Mouse (Mus musculus) urinary bladder, postnatal 14 days (tissue): ENCODE data around the gene Foxk1.

Source experiments
- DNase-seq: peaks from one replicate; pipeline ENCODE4 v3.0.0; 2021; ENCODE audit warnings: low spot score

The Foxk1 gene

GRCm38 (mm10) chr5:142445709-142446108, 44.4 kb downstream of the Foxk1 start:
- DNase-seq: no peak

GRCm38 (mm10) chr5:142448076-142448475, 46.8 kb downstream of the Foxk1 start:
- DNase-seq: peak; percentile 89

DNA sequence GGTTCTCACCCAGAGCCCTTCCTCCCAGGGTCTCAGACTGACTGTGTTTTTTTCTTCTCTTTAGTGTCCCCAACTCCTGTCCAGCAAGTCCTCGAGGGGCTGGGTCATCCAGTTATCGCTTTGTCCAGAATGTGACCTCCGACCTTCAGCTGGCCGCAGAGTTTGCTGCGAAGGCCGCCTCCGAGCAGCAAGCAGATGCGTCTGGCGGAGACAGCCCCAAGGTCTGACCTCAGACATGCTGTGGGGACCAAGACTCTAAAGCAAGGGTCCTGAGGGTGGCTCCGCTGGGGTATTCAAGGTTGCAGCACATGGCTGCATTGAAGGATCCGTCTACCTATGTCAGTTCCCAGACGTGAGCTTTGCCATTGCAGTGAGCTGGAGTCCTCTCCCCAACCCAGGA, 47.3 kb downstream of the Foxk1 start:
- no peak for DNase-seq

- no peak for DNase-seq
These were observed 49.5 kb downstream of the Foxk1 start for GRCm38 (mm10) chr5:142450846-142451245.

GRCm38 (mm10) chr5:142451759-142452158, 50.5 kb downstream of the Foxk1 start:
- DNase-seq: no peak

GRCm38 (mm10) chr5:142453742-142454141, 52.4 kb downstream of the Foxk1 start:
- DNase-seq: no peak

DNA sequence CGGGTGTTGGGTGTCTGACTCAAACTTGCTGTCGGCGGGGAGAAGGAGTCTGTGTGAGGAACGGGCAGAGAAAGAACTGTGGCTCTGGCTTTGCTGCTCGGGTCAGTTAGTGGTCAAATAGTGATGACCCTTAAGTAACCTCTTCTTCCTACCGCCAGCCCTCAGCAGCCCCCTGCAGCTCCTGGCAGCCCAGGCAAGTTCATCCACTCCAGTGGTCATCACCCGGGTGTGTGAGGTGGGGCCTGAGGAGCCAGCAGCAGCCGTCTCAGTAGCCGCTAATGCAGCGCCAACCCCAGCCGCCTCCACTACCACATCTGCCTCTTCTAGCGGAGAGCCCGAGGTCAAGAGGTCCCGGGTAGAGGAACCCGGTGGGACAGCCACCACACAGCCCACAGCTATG, 55.0 kb downstream of the Foxk1 start:
- DNase-seq: no peak

DNA sequence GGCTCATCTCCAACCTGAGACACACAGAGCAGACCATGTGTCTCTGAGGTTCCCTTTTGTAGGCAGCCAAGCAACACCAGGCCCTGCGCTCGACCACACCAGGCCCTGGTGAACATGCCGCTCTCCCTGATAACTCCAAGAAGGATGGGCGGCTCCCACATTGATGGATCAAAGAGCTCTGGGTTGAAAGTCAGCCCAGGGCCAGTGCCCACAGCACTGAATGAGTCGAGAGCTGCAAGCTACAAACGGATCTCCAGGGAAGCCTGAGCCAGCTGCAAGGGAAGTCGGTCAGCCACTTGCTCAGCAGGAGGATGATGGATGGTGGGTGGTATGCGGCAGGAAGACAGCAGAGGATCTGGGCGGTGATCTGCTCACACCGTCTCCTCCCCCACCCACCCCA, 56.0 kb downstream of the Foxk1 start:
- DNase-seq: no peak

DNA sequence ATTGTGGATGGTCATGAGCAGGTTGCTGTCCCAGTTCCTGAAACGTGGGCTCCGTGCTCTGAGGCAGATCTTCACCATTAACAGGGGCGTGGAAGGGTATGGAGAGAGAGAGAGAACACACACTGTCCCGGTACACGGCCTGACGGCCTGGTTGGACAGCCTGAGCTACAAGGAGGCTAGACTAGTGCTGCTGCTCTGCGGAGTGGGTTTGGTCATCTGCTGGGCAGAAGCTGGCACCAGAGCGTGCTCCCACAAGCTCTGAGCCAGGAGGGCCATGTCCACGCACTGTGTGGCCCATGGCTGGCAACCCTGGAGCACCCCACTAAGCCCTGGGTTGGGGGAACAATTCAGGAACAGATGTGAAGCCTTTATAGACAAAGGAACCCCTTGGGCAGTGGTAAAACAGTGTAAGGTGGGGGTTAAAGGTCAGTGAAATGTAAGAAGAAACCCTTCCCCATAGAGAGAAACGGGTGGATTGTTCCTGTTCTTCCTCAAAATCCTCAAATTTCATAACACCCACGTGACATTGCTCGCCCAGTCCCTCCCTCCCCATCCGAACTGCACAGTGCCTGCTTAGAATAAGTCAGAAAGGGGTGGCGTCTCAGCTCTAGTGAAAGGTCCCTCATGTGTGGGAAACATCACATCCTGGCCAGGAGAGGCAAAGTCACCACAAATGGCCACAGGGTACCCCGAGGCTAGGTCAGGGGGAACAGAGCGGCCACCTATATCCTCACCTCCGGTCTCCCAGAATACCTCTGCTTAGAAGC, 57.7 kb downstream of the Foxk1 start:
- DNase-seq: no peak

DNA sequence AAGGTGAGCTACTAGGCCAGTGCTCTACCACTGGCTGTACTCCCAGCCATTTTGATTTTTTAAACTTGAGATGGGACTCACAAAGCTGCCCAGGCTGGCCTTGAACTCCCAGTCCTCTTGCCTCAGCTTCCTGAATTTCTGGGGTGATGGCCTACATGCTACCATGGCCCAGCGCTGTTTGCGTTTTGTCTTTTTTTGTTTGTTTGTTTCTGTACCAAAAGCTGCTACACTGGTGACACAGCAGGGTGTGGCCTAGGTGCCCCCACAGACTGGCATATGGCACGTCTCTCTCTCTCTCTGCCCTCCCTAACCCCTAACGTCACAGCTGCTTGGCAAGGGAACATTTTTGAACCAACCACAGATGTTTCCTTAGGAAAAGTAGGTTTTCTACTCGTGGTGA, 58.5 kb downstream of the Foxk1 start:
- no peak for DNase-seq

DNA sequence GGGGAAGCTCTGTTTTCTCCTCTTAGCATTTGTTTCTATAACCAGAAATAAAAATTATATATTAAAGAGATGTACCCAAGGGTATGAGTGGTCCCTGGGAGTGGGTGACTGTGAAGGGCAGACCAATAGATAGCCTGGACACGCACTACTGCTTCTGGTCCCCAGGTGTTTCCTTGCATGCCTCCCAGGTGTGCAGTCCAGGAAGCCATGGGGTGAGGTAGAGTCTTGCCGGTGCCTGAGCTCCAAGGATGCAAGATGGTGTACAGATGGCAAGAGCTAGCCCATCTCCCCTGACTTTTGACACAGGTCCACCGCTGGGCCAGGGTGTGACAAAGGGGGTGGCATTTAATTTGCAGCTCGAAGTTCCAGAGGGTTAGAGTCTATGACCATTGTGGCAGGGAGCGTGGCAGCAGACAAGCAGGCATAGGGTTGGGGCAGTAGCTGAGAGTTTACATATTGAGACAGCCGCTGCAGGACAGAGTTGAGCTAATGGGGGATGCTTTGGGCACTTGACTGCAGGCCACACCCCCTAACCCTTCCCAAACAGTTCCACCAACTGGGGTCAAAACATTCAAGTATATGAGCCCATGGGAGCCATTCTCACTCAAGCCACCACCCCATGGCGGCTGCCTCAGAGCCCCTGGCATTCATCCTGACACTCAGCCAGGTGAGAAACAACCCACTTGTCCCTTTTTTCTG, 60.8 kb downstream of the Foxk1 start:
- DNase-seq: no peak

DNA sequence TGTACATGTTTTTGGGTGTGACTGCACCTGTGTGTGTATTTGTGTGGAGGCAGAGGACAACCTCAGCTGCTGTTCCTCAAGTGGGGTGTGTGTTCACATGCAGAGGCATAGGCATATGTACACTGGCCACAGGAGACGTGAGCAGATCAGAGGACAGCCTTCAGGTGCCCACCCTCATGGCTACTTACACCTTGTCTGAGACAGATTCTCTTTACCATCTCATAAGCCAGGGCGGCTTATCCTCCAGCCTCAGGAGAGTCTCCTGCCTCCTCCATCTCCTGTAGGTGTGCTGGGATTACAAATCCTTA, 61.3 kb downstream of the Foxk1 start:
- no peak for DNase-seq

GRCm38 (mm10) chr5:142463011-142463410, 61.7 kb downstream of the Foxk1 start:
- DNase-seq: no peak

DNA sequence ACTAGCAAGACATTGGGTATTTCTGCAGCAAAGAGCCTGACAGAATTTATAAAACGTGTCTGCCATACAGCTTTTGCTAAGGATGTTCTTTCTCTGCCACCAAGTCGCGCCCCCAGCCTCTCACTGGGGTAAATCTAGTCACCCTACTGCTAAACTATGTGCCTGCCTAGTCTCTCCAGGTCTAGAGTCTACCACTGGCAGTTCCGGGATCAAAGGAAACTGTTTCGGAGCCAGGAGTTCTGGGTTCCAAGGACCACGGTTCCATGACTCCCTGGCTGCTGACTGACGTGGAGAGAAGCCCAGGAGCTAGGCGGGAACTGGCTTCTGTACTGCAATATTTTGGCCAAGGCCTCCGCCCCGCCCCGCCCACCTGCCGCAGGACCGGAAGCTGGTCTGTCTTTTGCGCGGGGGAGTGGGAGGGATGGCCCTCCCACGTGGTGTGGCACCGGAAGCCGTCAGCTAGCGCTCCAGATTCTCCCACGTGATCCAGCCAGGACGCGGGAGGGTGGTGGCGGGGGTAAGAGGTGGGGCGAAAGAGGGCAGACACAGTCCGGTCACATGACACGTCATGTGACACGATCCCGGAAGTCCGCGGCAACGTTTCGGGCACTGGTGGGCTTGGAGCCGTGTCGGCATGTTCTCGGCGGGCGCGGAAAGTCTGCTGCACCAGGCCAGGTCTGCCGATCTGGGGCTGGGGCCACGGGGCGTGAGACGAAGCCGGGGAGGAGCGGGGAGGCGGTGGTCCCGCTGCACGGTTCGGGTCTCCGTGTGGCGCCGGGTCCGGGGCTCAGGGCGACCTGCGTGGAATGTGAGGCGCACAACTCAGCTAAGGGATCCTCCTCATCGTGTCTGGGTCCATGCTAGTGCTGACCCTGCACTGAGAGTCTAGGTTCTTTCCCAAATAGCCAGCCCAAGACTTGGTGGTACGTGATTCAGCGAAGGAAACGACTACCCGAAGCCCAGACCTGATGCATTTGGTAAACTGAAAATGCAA, 62.5 kb downstream of the Foxk1 start, which contains the start of gene Ap5z1:
Gene Ap5z1 (plus strand): TSS at position 484 of the 994 bp plus-strand sequence.
- peak; percentile 95 for DNase-seq

- DNase-seq: no peak
These were observed 67.1 kb downstream of the Foxk1 start for GRCm38 (mm10) chr5:142468375-142468774.

DNA sequence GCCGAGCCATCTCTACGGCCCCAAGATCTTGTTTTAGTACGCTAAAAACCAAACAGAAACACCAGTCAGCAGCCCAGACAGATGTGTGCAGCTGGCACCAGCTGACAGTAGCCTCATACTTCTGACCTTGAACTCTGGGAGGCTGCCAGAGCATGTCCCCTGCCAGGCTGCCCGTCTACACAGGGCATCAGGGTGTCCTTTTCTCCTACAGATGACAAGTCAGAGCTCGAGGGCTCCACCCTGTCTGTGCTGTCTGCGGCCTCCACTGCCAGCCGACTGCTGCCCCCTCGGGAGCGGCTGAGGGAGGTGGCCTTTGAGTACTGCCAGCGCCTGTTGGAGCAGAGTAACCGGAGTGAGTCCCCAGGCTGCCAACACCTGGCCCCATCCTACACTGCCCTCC, 68.5 kb downstream of the Foxk1 start:
- no peak for DNase-seq

DNA sequence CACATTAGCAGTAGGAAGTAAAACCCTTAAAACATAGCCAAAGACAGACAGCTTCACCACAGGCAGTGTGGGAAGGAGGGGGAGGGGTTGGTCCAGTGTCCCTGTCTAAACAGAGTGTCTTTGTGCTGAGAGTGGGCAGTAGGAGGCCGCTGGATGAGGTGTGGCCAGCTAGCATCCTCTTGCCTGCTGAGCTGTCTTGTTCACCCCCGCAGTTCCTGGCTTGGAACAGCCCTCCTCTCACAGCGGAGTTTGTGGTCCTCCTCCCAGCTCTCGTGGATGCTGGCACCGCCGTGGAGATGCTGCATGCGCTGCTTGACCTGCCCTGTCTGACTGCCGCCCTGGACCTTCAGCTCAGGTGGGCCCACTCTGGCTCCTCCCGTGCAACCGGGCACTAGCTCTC, 72.4 kb downstream of the Foxk1 start:
- DNase-seq: no peak

DNA sequence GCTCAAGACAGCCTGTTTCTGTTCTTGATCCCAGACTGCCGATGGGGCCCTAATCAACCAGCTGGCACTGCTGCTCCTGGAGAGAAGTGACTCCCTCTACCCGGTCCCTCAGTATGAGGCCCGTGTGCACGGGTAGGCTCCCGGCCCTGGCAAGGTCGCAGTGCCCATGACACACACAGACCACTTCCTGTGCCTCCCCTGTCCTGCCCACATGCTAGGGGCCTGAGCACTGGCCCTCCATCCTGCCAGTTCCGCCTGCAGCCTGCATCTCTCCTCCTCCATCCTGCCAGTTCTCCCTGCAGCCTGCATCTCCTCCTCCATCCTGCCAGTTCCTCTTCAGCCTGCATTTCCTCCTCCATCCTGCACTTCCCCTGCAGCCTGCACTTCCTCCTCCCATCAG, 74.4 kb downstream of the Foxk1 start:
- DNase-seq: no peak

DNA sequence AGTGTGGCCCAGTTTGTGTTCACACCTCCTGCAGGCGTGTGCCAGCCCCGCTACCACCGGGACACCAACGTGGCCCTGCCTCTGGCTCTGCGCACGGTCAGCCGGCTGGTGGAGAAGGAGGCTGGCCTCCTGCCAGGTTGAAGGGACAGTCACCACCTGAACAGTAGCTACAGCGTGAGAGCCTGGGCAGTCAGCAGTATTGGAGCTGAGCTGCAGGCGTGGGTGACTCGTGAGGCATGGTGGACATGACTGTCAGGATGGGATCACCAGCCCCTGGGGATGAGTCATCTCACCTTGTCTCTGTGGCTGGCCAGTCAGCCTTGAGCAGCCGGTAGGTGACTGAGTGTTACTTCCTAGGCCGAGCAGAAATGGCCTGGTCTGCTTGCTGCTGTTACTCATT, 76.0 kb downstream of the Foxk1 start:
- DNase-seq: no peak

GRCm38 (mm10) chr5:142477866-142478615, 76.7 kb downstream of the Foxk1 start:
- no peak for DNase-seq

- peak; percentile 85 for DNase-seq
These were observed 77.6 kb downstream of the Foxk1 start for GRCm38 (mm10) chr5:142478829-142479435.
